Mouse (Mus musculus) CH12.LX (cell line): ENCODE results near the gene Ncoa3. TPM values are rescaled to one million over a fixed set of nuclear protein-coding genes. Genes with fewer than 3 reads are reported as not detected.

Source experiments
- DNase-seq: peaks from one replicate; pipeline ENCODE4 v3.0.0-alpha.2; 2013; ENCODE audit errors: extremely low read depth
- H3K27ac ChIP-seq: 2 replicates; pipeline ENCODE4 v1.5.1; 2012; ENCODE audit warnings: low read depth, mild to moderate bottlenecking, control low read depth, moderate library complexity; ENCODE audit not compliant: insufficient read depth
- H3K27me3 ChIP-seq: replicated peaks from 2 replicates; pipeline ENCODE3; 2012; ENCODE audit warnings: inconsistent platforms
- H3K36me3 ChIP-seq, 2 experiments: replicated peaks in 1 of 2; 2 replicates each; pipeline versions ENCODE3 to v1.6.1; 2012; ENCODE audit warnings: inconsistent platforms in 1 of 2, low read length in 1 of 2, mild to moderate bottlenecking in 1 of 2, mixed read lengths in 1 of 2, moderate library complexity in 1 of 2; ENCODE audit not compliant: control insufficient read depth in 1 of 2, insufficient read depth in 1 of 2
- H3K4me1 ChIP-seq, 2 experiments: 2 replicates each; pipeline ENCODE4 v1.6.1; 2012; ENCODE audit warnings: inconsistent platforms in 1 of 2, moderate library complexity in 1 of 2; ENCODE audit not compliant: insufficient read depth in 2 of 2, control insufficient read depth in 1 of 2
- H3K4me2 ChIP-seq: 2 replicates; pipeline ENCODE4 v1.6.1; 2012; ENCODE audit warnings: low read depth, mild to moderate bottlenecking, control low read depth; ENCODE audit not compliant: poor library complexity, insufficient read depth, severe bottlenecking
- H3K4me3 ChIP-seq, 3 experiments: fragments of 150-350 bp in 1 of 3; sonication (generic) in 1 of 3; replicated peaks in 1 of 3; 2 replicates each; pipeline versions ENCODE3 to v1.5.1; 2011 to 2012; ENCODE audit warnings: low read depth in 2 of 3, low read length in 2 of 3, mild to moderate bottlenecking in 2 of 3, moderate library complexity in 2 of 3, control low read depth in 1 of 3, improper control_type of control experiment in 1 of 3, inconsistent platforms in 1 of 3, mixed read lengths in 1 of 3; ENCODE audit not compliant: poor library complexity in 1 of 3
- H3K79me2 ChIP-seq: replicated peaks from 2 replicates; pipeline ENCODE4 v1.6.1; 2012; ENCODE audit warnings: mild to moderate bottlenecking, moderate library complexity; ENCODE audit not compliant: control insufficient read depth, poor library complexity, insufficient read depth, severe bottlenecking; ENCODE audit errors: extremely low read depth
- H3K9ac ChIP-seq: 2 replicates; pipeline ENCODE4 v1.6.1; 2012; ENCODE audit warnings: low read depth, mild to moderate bottlenecking, control low read depth, moderate library complexity; ENCODE audit not compliant: insufficient read depth
- H3K9me3 ChIP-seq: replicated peaks from 2 replicates; pipeline ENCODE3; 2012; ENCODE audit warnings: low read length, inconsistent platforms, mixed read lengths
- BHLHE40 ChIP-seq: IDR thresholded peaks from 2 replicates; pipeline ENCODE4 v1.6.1; 2011; ENCODE audit warnings: mild to moderate bottlenecking, low read depth, low read length, improper control_type of control experiment
- CHD2 ChIP-seq: IDR thresholded peaks from 2 replicates; pipeline ENCODE4 v1.6.1; 2011; ENCODE audit warnings: low read length, improper control_type of control experiment
- E2F4 ChIP-seq: IDR thresholded peaks from 2 replicates; pipeline ENCODE4 v1.6.1; 2011; ENCODE audit warnings: low read depth, low read length, improper control_type of control experiment; ENCODE audit not compliant: insufficient replicate concordance
- ELF1 ChIP-seq: IDR thresholded peaks from 2 replicates; pipeline ENCODE4 v1.6.1; 2014; ENCODE audit warnings: low read depth, mild to moderate bottlenecking, inconsistent platforms, low read length, improper control_type of control experiment
- ETS1 ChIP-seq: conservative IDR thresholded peaks from 2 replicates; pipeline ENCODE4 v1.6.1; 2012; ENCODE audit warnings: low read depth, mild to moderate bottlenecking, inconsistent platforms, low read length, improper control_type of control experiment, moderate library complexity
- GABPA ChIP-seq: IDR thresholded peaks from 2 replicates; pipeline ENCODE4 v1.6.1; 2012; ENCODE audit warnings: low read depth, low read length, improper control_type of control experiment, inconsistent platforms; ENCODE audit not compliant: insufficient replicate concordance
- HCFC1 ChIP-seq: IDR thresholded peaks from 2 replicates; pipeline ENCODE4 v1.6.1; 2012; ENCODE audit warnings: low read depth, mild to moderate bottlenecking, inconsistent platforms, low read length, improper control_type of control experiment
- IRF4 ChIP-seq: IDR thresholded peaks from 2 replicates; pipeline ENCODE4 v1.6.1; 2014; ENCODE audit warnings: low read depth, mild to moderate bottlenecking, inconsistent platforms, low read length, improper control_type of control experiment
- JUN ChIP-seq: IDR thresholded peaks from 2 replicates; pipeline ENCODE4 v1.6.1; 2011; ENCODE audit warnings: low read depth, mild to moderate bottlenecking, low read length, improper control_type of control experiment, moderate library complexity; ENCODE audit not compliant: insufficient read depth
- KAT2A ChIP-seq: IDR thresholded peaks from 2 replicates; pipeline ENCODE4 v1.6.1; 2012; ENCODE audit warnings: low read length, improper control_type of control experiment, inconsistent platforms; ENCODE audit not compliant: insufficient replicate concordance
- MAFK ChIP-seq: IDR thresholded peaks from 2 replicates; pipeline ENCODE4 v1.6.1; 2011; ENCODE audit warnings: low read length, improper control_type of control experiment; ENCODE audit not compliant: insufficient replicate concordance
- MAX ChIP-seq: IDR thresholded peaks from 2 replicates; pipeline ENCODE4 v1.6.1; 2011; ENCODE audit warnings: low read length, improper control_type of control experiment
- MAZ ChIP-seq: IDR thresholded peaks from 2 replicates; pipeline ENCODE4 v1.6.1; 2012; ENCODE audit warnings: low read depth, mild to moderate bottlenecking, inconsistent platforms, low read length, improper control_type of control experiment, moderate library complexity
- MXI1 ChIP-seq: IDR thresholded peaks from 2 replicates; pipeline ENCODE4 v1.6.1; 2011; ENCODE audit warnings: mild to moderate bottlenecking, low read depth, low read length, improper control_type of control experiment
- MYC ChIP-seq: IDR thresholded peaks from 2 replicates; pipeline ENCODE4 v1.6.1; 2011; ENCODE audit warnings: low read depth, mild to moderate bottlenecking, improper control_type of control experiment, low read length
- NELFE ChIP-seq: IDR thresholded peaks from 2 replicates; pipeline ENCODE4 v1.6.1; 2011; ENCODE audit warnings: low read depth, low read length, improper control_type of control experiment
- PAX5 ChIP-seq: IDR thresholded peaks from 2 replicates; pipeline ENCODE4 v1.6.1; 2012; ENCODE audit warnings: low read length, inconsistent platforms, mixed read lengths
- POLR2A ChIP-seq: IDR thresholded peaks from 2 replicates; pipeline ENCODE4 v1.6.1; 2011; ENCODE audit warnings: low read depth, mild to moderate bottlenecking, improper control_type of control experiment, low read length
- SMC3 ChIP-seq: IDR thresholded peaks from 2 replicates; pipeline ENCODE4 v1.6.1; 2011; ENCODE audit warnings: low read depth, low read length, improper control_type of control experiment
- TCF12 ChIP-seq: IDR thresholded peaks from 2 replicates; pipeline ENCODE4 v1.6.1; 2014; ENCODE audit warnings: low read depth, mild to moderate bottlenecking, inconsistent platforms, low read length, improper control_type of control experiment
- USF1 ChIP-seq: IDR thresholded peaks from 2 replicates; pipeline ENCODE4 v1.6.1; 2014; ENCODE audit warnings: low read depth, mild to moderate bottlenecking, inconsistent platforms, low read length, improper control_type of control experiment
- USF2 ChIP-seq: conservative IDR thresholded peaks from 2 replicates; pipeline ENCODE4 v1.6.1; 2011; ENCODE audit warnings: low read depth, low read length, improper control_type of control experiment
- ZC3H11A ChIP-seq: IDR thresholded peaks from 2 replicates; pipeline ENCODE4 v1.6.1; 2012; ENCODE audit warnings: low read depth, mild to moderate bottlenecking, inconsistent platforms, low read length, improper control_type of control experiment
- ZNF384 ChIP-seq: IDR thresholded peaks from 2 replicates; pipeline ENCODE4 v1.6.1; 2012; ENCODE audit warnings: low read depth, low read length, improper control_type of control experiment, inconsistent platforms
- dilution Hi-C: fragments of 300-500 bp; cut with MboI; formaldehyde crosslinking; loops from 2 replicates; pipeline ENCODE4 v1.14.3; 2020; ENCODE audit warnings: low sequenced_read_pairs; ENCODE audit not compliant: extremely low pct_unique_long_range_greater_than_20kb, extremely low pct_ligation_motif_present
- in situ Hi-C: fragments of 300-500 bp; cut with MboI; formaldehyde crosslinking; loops from 3 replicates; pipeline ENCODE4 v1.14.3; 2019; ENCODE audit warnings: low sequenced_read_pairs, low pct_ligation_motif_present, low pct_unique_long_range_greater_than_20kb, mixed read lengths
- polyA plus RNA-seq: library from polyadenylated mRNA; unstranded; fragments of >175 nt; gene quantifications from 2 replicates; pipeline ENCODE4 v1.2.1, GENCODE M21; 2012; ENCODE audit warnings: low read depth; ENCODE audit not compliant: insufficient read length
- total RNA-seq, 2 experiments: library from RNA; depleted of rRNA; stranded (reverse); fragments of 300-350 nt in 1 of 2; fragments of >200 nt in 1 of 2; gene quantifications; 2 replicates each; pipeline ENCODE4 v1.2.3; 2012 to 2014

Gene Ncoa3
- total and polyA plus RNA-seq, 3 experiments: 13.4 to 21.9 (median 17.1) TPM

- H3K79me2 ChIP-seq: peaks cover 27% of the 10 kb centered on the region
- H3K27me3 ChIP-seq: no peaks in the 10 kb centered on the region
- dilution Hi-C loops (no loop called here), in situ Hi-C loops (loop anchor here (25.0 kb wide), 1 partner anchor 245 kb away; no protein-coding TSS in a partner anchor)
- TF ChIP-seq ETS1 (no peak), ZC3H11A (no peak), PAX5 (no peak), E2F4 (no peak), MAFK (no peak), USF2 (no peak), BHLHE40 (no peak), GABPA (no peak), SMC3 (no peak), ZNF384 (no peak), MAX (no peak), MXI1 (no peak), MAZ (no peak), TCF12 (no peak), HCFC1 (no peak), NELFE (no peak)
- H3K27ac ChIP-seq: no peak overlapping the region
- no peak overlapping the region for H3K4me2 ChIP-seq
- no peaks in the 10 kb centered on the region for H3K9me3 ChIP-seq
- no peak overlapping the region for H3K4me3 ChIP-seq
- no peak for DNase-seq
- peaks cover 7 to 24% of the 10 kb centered on the region in 2 experiments for H3K36me3 ChIP-seq
- H3K4me1 ChIP-seq: peaks cover 8 to 48% of the 10 kb centered on the region in 2 experiments
- no peak overlapping the region for H3K9ac ChIP-seq
Observed at GRCm38 (mm10) chr2:166032628-166033027, 40.2 kb downstream of the Ncoa3 start.

GRCm38 (mm10) chr2:166034967-166035490 lies 42.6 kb downstream of the Ncoa3 start:
- peaks cover 4 to 33% of the 10 kb centered on the region in 2 experiments; a peak in 3 of 4 replicates for H3K4me1 ChIP-seq
- H3K9ac ChIP-seq: peak overlapping the region; percentile 18; the same call in 1 of the 2 replicates
- DNase-seq: no peak
- H3K36me3 ChIP-seq: peaks cover 7 to 38% of the 10 kb centered on the region in 2 experiments
- no peak overlapping the region for H3K27ac ChIP-seq
- no peak for TF ChIP-seq POLR2A
- TF ChIP-seq USF1: no peak
- no peak for TF ChIP-seq HCFC1
- TF ChIP-seq KAT2A: no peak
- no peak for TF ChIP-seq MYC
- no peak for TF ChIP-seq JUN
- no peak for TF ChIP-seq MAFK
- no peak for TF ChIP-seq IRF4
- no peak for TF ChIP-seq ELF1
- no peak for TF ChIP-seq CHD2
- no peak for TF ChIP-seq ZC3H11A
- no peak for TF ChIP-seq E2F4
- in situ Hi-C loops: loop anchor here (25.0 kb wide), 1 partner anchor 248 kb away; no protein-coding TSS in a partner anchor
- dilution Hi-C loops: no loop called here
- no peak overlapping the region for H3K4me3 ChIP-seq
- no peaks in the 10 kb centered on the region for H3K27me3 ChIP-seq
- H3K79me2 ChIP-seq: peaks cover 20% of the 10 kb centered on the region
- H3K4me2 ChIP-seq: 0 out of 2 replicates have a peak overlapping the region, but pooled peaks have one; percentile 48
- no peaks in the 10 kb centered on the region for H3K9me3 ChIP-seq
